Mouse (Mus musculus) gastrocnemius, postnatal 10 days (tissue): ENCODE measurements at regions not wholly inside any gene's neighbourhood (a gene's known extent, or its start where the extent isn't known, plus 50 kb on each side); places are given as distances from the start of the nearest gene placed in this dataset.

Source experiments
- DNase-seq: peaks from one replicate; pipeline ENCODE4 v3.0.0; 2021; ENCODE audit warnings: mixed read lengths

GRCm38 (mm10) chr4:140463296-140463695 lies 202.5 kb downstream of the Arhgef10l start:
- DNase-seq = no peak

DNA sequence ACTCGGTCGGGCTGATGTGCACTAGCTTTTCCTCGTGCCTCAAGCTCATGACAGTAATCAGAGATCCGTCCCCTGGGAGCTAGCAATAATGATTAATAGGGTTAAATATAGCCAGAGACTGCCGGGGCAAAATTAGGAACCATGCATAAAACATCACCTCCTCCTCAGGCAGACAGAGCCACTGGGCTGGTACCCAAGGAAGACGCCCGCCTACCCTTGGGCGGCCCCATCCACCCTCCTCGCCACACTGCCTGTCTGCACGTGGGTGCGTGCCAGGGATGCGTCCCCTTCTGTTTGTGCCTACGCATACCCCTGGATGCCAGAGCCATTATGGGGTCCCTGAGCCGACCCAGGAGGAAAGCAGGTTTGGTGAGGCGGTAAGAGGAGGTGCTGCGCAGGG lies 204.5 kb downstream of the Arhgef10l start:
- no peak for DNase-seq

- no peak for DNase-seq
Measured at GRCm38 (mm10) chr4:140449062-140449461, 202.5 kb upstream of the Igsf21 start.

- DNase-seq = no peak
Measured at GRCm38 (mm10) chr4:140446455-140446854, 199.9 kb upstream of the Igsf21 start.

- DNase-seq = no peak
Measured at GRCm38 (mm10) chr4:140445931-140446330, 199.3 kb upstream of the Igsf21 start.

DNA sequence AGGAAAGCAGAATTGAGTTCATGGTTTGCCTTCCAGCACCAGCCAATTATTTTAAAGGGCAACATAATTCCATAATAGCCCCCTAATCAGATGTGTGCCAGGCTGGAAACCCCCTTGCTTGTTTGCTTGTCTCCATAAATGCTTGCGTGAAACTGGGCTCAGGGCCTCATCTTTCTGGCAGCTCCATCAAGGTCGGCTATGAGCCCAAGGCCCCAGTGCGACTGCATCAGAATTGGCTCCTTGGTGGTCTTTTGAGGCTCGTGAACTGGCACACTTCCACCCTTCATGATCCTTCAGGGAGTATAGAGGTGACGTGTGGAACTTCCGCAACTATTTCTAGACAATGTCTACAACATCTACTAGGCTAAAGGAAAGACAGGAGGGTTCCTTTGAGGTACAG lies 196.6 kb upstream of the Igsf21 start:
- no peak for DNase-seq

GRCm38 (mm10) chr4:140441805-140442204 lies 195.2 kb upstream of the Igsf21 start:
- no peak for DNase-seq

DNA sequence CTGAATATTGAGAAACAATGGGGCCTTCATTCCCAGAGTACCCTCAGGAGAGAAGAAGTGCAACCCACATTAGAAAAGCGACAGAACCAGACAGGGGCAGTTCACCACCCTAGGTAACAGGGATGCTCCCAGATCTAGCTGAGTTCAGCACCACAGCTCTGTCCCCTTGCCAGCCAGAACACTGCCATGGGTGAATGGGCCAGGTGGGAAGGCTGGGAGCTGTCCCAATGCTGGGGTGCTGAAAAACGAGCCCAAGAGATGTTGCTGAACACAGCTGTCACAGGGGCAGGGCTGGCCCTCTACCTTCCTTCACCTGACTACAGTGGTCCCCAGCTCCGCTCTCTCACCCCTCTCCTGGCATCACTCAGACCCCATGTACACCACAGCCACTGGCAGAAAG lies 193.3 kb upstream of the Igsf21 start:
- peak; percentile 30 for DNase-seq

GRCm38 (mm10) chr4:140436030-140436429 lies 189.4 kb upstream of the Igsf21 start:
- DNase-seq = no peak

GRCm38 (mm10) chr4:140433744-140434542 lies 187.4 kb upstream of the Igsf21 start:
- DNase-seq = peak; percentile 18

- no peak for DNase-seq
Measured at GRCm38 (mm10) chr4:140432101-140432500, 185.5 kb upstream of the Igsf21 start.

DNA sequence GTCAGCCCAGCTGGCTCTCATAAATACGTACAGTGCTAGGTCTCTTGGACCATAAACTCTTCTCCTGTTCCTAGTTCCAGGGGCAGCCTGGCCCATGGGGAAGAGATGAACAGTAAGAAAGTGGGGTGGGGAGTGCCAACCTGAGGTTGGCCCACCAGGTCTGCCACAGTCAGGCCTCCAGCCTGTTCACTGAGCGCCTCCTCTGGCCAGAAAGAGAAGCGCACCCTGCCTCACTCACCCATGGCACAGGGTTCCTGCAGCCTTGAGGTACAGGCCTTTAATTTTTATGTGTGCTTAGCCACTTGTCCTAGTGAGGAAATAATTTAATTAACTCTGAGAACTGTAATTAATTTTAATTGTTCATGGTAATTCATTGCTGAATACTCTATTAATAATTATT lies 180.5 kb upstream of the Igsf21 start:
- DNase-seq = no peak

DNA sequence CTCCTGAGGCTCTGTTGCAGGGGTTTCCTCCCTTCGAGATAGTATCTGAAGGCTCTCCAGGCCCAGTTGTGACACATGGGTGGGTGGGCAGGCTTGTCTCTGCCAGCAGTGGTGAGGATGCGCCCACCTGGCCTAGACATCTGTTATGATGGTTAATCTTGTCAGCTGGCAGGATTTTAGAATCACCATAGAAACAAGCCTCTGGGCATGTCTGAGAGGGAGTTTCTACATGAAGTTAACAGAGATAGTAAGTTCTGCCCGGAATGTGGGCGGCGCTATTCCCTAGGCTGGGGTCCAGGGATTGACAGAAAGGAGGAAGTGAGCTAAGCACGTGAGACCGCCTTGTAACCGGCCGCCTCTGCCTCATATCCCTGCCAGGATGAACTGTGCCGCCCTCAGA lies 177.2 kb upstream of the Igsf21 start:
- DNase-seq = no peak

- no peak for DNase-seq
Measured at GRCm38 (mm10) chr4:140421926-140422585, 175.5 kb upstream of the Igsf21 start.

DNA sequence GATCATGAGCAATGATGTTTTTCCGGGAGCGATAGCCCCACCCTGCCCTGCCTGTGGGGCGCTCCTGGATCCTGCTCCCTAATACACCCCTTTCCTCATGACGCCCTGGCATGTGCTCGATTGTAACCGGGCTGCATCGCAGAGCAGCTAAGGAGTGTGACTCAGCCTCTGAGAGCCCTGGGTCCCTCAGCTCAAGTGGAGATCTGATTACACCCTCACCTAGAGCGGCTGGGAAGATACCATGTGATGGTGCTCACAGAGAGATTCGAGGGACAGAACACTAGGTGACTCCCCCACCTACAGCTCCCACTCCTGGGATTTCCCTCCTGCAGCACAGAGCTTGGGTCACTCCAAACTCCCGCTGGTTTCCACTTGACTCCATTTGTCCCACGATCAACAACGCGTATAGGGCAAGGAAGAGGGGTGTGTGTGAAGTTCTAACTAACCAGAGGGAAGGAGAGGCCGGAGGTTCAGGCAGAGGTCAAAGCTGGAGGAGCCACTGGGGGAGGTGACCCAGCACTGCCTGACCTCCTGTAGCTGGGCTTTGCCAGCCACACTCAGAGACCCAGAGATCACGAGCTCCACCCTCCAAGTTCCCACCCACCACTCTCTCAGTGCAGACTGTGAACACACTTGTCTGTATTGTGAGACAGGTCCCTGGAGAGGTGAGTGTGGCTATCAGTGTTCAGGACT lies 173.3 kb upstream of the Igsf21 start:
- DNase-seq = no peak

DNA sequence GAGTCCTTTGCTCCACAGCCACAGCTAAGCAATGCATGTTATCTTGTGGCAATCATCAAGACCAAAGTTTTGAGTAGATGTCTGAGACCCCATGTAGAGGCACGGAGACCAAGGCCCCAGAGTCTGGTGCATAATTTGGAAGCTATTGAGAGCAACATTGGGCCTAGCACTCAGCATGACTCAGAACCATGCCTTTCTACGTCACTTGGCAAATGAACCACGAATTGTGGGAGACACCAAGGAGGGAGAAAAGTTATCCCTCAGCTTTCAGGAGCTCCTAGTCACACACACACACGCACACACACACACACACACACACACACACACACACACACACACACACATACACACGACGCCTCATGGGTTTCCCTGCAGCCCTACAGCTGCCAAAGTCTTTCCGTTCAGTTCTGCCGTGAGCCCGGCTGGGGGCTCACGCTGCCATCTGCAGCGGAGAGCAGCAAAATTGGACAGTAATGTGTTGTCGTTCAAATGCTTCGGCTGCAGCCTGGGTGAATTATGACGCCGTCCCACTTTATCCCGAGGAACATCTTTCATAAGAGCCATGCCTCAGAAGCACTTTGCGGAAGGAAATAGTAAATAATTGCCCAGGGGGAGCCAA lies 165.8 kb upstream of the Igsf21 start:
- DNase-seq = no peak

- no peak for DNase-seq
Measured at GRCm38 (mm10) chr4:140408446-140408845, 161.9 kb upstream of the Igsf21 start.

- no peak for DNase-seq
Measured at GRCm38 (mm10) chr4:140406913-140407312, 160.3 kb upstream of the Igsf21 start.

DNA sequence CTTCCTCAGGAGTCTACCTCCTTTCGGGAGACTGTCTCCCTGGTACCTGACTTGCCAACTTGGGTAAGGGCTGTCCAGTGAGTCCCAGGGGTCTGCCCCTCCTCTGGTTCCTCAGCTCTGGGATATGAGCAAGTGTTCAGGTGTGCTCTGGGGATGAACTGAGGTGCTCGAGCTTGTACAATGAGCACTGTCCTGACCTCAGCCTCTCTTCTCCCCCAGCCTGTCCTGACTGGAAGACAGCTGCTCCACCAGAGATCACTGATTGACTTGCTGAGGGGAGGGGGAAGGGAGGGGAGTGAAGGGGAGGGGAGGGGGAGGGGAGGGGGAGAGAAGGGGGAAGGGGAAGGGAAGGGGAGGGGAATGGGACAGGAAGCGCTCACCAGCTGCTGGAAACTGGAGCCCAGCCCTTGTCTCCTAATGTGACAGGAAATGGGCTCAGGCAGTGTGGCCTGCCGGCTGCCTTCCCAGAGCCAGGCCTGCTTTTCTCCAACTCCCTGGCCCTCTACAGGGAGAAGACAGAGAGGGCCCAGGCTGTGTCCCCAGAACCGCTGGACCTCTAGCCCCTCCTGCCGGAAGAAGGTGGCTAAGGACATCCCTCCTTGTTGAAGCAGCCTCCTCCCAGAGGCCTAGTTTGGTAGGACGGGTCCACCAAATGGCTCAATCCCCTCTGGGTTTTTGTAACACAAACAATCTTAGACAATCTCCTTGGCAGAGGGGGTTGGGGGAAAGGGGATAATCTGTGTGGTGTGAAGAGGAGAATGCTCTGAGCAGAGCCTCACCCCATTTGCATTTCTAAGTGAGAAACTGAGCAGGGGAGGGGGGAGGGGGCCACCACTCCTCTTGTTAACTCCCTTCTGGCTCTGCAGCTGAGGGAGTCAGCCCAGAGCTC lies 159.7 kb upstream of the Igsf21 start:
- peak; percentile 12 for DNase-seq

GRCm38 (mm10) chr4:140405427-140405826 lies 158.8 kb upstream of the Igsf21 start:
- no peak for DNase-seq

DNA sequence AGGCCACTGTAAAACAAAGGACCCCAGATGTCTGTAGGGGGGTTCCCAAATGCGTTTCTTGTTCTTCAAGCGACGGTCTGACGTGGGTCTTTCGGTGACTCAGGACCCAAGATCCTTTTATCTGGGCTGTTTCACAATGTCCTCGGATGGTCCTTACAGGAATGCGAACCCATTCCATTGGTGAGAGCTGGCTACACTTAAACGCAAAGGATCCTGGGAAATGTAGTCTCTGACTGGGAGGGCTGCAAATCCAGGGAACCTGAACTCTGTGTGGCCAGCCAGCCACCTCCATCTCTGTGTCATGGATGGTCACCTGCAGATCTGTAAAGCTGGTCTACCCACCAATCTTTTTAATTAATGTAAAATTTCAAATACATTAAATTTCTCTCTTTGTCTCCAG lies 156.5 kb upstream of the Igsf21 start:
- no peak for DNase-seq

DNA sequence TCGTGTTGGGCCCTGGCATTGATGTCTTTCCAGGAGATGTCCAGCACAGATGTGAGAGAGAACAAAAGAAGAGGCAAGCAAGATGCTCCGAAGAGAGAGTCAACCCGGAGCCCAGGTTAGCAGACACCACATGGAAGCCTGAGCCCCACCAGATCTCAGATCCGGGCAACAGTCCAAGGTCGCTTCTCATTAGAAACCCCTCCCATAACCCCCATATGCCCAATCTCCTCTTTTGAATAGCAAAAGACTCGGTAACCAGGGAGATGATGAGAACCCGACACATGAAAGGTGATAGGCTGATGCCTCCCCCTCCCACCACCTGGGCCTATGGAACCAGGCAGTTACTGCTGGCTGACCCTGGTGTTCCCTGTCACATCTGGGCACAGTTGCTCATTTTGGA lies 155.7 kb upstream of the Igsf21 start:
- no peak for DNase-seq
